Mouse (Mus musculus) gastrocnemius, postnatal 36 days (tissue): Measurements from ENCODE around the gene Tlr9. TPM values are rescaled to one million over a fixed set of nuclear protein-coding genes. Genes with fewer than 3 reads are reported as not detected.

Experiments
- DNase-seq, 2 experiments: peaks; one replicate each; pipeline ENCODE4 v3.0.0; 2022
- intact Hi-C: fragments of 180-260 bp; cut with DNase I; formaldehyde crosslinking; loops from one replicate; pipeline ENCODE4 v1.15.1; 2025
- long read RNA-seq, 2 experiments: library from polyadenylated mRNA; stranded (forward); transcript quantifications; one replicate each; pipeline ENCODE4 v2.0.0; 2021
- total RNA-seq, 2 experiments: library from RNA; stranded (reverse); gene quantifications; 2 replicates each; pipeline ENCODE4 v1.2.3; 2021

Gene Tlr9
- under 1 TPM; 0.25 to 0.31 TPM for total RNA-seq
- long read RNA-seq, experiment 1, result 0 reads
- long read RNA-seq, experiment 2, result 0 reads

- intact Hi-C loops, result no loop called here
- DNase-seq, result no peak
These were observed at the start of gene Tlr9 for GRCm38 (mm10) chr9:106222261-106222851. Gene Tlr9 (plus strand): TSS chr9:106222598.

GRCm38 (mm10) chr9:106173363-106173762, 49.0 kb upstream of the Tlr9 start:
- intact Hi-C loops, result loop anchor here (5.0 to 10.0 kb wide), 2 partner anchors 34 to 261 kb away; partner anchors contain the start of gene Acy1

DNA sequence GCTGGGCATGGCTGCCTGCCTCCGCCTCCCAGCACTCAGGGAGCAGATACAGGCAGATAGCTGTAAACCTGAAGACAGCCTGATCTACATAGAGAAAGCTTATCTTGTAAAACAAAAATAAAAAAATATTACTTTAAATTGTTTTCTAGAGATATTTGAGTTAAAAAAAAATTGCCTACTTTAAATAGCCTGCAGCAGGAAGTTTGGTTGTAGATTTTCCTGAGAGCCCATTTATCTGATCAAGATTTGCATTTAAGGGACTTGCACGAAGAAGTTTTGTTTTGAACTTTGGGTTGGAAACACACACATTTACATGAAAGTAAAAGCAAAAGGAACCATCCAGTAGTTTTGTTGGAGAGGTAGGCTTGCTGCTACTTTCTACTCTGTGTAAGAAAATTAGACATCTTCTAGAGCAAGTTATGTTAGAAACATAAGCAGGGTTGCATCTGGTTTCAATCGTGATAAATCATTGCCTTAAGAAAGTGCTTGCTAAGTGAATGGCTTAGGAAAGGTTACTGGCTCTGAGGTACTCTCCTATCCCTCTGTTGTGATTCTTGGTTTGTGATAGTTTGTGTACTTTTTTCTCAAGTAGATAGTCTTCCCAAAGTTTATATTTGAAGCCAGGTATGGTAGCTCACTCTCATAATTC, 46.7 kb upstream of the Tlr9 start:
- intact Hi-C loops, result loop anchor here (10.0 kb wide), 1 partner anchor 259 kb away; the partner anchor contains the start of gene Acy1

More at GRCm38 (mm10) chr9:106173363-106173762, 49.0 kb upstream of the Tlr9 start:
- no peak for DNase-seq

GRCm38 (mm10) chr9:106176769-106177168, 45.6 kb upstream of the Tlr9 start:
- intact Hi-C loops, result loop anchor here (10.0 kb wide), 1 partner anchor 258 kb away; the partner anchor contains the start of gene Acy1
- DNase-seq, result no peak

More for the DNA sequence above, 46.7 kb upstream of the Tlr9 start:
- no peak for DNase-seq

DNA sequence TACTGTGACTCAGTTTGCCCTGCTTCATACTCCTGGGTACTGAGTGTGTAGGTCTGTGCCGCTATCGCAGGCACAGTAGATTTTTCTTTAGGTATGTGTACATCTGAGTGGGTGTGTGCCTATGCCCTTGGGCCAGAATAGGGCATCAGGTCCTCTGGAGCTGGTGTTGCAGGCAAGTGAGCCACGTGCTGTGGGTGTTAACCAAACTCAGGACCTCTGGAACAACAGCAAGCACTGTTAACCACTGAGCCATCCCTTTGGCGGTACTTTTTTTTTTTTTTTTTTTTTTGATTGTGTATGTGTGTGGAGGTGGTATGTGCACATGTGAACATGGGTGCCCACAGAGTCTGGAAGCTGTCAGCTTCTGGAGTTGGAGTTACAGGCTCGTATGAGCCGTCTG, 44.6 kb upstream of the Tlr9 start:
- no peak for DNase-seq
- intact Hi-C loops, result loop anchor here (10.0 kb wide), 1 partner anchor 257 kb away; the partner anchor contains the start of gene Acy1

DNA sequence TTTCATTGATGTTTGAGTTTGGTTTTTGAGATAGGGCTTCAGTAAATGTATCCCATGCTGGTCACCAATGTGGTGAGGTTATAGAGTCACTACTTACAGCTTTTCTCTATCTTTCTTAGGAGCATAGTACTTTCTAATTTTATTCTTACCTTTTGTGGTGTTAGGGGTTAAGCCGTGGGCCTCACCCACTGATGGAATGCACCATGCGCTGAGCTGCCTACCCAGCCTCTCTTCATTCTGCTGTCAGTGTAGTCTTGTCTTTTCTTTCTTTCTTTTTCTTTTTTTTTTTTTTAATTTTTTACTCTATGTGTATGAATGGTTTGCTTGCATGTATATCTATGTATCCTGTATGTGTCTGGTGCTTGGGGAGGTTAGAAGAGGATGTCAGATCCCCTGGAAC, 42.9 kb upstream of the Tlr9 start:
- intact Hi-C loops, result loop anchor here (10.0 kb wide), 1 partner anchor 255 kb away; the partner anchor contains the start of gene Acy1

GRCm38 (mm10) chr9:106179964-106180363, 42.4 kb upstream of the Tlr9 start:
- no peak for DNase-seq
- intact Hi-C loops, result loop anchor here (10.0 kb wide), 1 partner anchor 255 kb away; the partner anchor contains the start of gene Acy1

More for the DNA sequence above, 42.9 kb upstream of the Tlr9 start:
- DNase-seq, result no peak

GRCm38 (mm10) chr9:106182146-106182545, 40.3 kb upstream of the Tlr9 start:
- DNase-seq, result no peak
- intact Hi-C loops, result no loop called here

DNA sequence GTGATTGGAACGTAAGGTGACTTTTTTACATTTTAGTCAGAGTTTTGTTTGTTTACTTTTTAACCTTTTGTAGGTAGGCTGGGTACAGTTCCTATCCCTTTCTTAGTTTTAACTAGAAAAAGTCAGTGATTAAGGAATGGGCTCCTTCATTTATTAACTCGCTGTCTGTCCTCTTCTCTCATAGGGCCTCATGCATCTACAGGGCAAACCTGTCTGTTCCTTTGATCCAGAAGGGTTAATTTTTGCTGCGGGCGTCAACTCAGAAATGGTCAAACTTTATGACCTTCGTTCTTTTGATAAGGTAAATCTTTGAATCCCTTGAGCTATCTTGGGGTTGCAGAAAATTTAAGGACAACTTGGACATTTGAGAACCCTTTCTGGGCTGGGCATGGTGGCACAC, 38.4 kb upstream of the Tlr9 start:
- intact Hi-C loops, result no loop called here
- no peak for DNase-seq

DNA sequence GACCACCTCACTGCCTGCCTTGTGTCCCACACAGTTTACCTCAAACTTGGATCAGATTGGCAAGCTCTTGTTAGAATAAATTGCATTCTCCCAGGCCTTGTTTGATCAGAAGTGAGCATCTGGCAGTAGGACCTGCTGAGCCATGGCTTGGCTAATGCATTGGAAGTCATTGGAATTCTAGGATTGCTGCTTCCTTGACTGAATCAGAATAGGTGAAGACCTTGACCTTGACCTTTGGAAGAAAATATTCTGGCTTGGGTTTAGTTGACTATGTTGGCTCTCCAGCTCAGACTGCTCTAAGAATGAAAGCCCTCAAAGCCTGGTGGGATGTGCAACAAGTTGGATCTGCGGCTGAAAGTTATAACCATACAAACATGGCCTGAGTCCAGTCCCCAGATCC, 31.0 kb upstream of the Tlr9 start:
- no peak for DNase-seq
- intact Hi-C loops, result no loop called here

DNA sequence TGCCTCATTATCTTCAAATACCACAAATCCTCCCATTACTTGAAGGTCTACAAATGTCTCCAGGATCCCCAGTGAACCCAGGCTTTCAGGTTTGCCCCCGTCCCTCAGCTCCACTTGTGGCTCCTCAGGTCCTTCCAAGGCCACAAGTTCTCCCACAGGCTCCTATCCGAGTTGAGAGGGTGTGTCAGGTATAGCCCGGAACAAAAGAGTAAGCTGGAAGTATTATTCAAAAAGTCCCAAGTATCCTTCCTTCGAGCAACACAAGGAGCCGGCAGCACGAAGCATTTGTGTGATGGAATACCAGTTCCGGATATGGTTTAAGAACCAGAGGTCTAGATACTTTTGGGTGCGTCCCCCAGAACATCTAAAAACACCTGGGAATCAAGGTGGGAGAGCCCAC, 30.4 kb upstream of the Tlr9 start:
- no peak for DNase-seq
- intact Hi-C loops, result no loop called here

DNA sequence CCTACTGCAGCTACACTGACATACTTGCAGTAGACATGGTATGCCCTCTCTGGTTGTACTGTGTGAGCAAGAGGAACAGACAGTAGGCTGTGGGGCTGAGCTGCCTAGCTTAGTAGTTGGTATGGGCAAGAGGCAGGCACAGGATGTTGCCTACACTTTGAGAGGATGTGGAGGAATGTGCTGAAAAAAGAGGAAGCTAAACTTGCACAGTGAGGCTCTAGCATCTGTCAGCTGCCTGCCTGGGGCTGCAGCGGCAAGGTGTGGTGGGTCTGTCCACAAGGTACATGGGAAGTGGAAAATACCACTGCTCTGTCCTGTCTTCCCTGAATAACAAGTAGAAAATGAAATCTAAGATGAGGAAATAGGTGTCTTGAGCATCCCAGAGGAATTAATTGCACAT, 29.4 kb upstream of the Tlr9 start:
- no peak for DNase-seq
- intact Hi-C loops, result no loop called here

- no peak for DNase-seq
- intact Hi-C loops, result no loop called here
These were observed 28.2 kb upstream of the Tlr9 start for GRCm38 (mm10) chr9:106193930-106194807.

DNA sequence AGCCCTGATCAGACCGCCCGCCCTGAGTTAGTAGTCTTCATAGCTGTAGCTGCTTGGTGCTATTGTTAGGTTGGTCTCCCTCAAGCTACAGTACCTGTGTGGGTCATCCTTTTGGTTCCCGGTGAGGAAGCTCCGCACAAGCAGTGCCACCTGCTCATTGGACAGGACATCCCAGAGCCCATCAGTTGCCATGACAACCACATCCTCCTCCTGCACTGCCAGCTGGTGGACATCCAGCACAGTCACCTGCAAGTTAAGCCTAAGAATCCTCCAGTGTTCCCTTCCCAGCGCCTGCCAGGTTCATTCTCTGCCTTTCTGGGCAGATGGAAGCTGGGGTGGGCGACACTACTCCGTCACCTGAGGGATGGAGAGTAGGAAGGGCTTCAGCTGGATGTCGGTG, 26.7 kb upstream of the Tlr9 start:
- intact Hi-C loops, result no loop called here
- DNase-seq, result no peak

DNA sequence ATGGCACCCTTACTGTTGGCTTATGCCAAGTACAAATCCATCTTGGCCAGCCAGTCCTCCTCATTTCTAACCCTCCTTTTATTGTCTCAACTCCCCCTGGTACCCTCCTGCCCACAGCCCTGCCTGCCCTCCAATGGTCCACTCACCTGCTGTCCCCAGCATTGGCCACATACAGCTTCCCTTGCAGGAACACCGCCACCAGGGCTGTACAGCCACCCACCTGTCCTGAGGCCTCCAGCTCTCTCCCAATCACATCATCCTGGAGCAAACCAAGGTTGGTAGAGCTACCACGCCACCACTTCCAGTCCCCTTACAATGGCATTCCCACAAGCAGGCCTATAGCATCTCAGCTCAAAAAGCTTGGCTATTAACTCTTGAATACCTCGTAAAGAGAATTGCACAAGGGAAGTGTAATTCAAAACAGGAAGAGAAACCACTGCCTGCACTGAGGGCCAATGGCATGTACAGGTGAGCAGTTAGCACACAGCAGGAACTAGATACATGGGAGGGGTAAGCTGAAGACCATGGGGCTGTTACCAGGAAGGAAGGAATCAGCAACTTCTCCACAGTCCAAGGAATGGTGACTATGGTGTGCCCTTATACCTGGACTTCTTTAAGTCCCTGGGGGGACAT, 25.2 kb upstream of the Tlr9 start:
- intact Hi-C loops, result no loop called here
- DNase-seq, result no peak

DNA sequence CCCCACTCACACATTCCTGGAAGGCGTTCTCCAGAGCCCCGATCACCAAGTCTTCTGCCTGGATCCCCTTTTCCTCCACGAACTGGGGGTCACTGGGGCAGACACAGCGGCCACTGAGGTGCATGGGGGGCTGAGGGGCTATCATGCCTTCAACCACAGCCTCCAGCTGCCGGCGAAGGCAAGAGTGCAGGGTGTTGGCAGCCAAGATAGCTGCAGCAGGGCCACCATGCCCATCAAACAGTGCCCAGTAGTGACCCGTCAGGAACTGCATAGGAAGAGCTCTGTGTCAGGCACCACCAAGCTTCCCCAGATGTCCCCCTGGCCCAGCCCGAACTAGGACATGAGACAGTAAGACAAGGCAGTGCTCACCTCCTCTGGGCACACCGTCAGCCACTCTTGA, 24.7 kb upstream of the Tlr9 start:
- no peak for DNase-seq
- intact Hi-C loops, result no loop called here

GRCm38 (mm10) chr9:106198962-106199458, 23.4 kb upstream of the Tlr9 start:
- DNase-seq, result peak; percentile 75 to 78
- intact Hi-C loops, result no loop called here

DNA sequence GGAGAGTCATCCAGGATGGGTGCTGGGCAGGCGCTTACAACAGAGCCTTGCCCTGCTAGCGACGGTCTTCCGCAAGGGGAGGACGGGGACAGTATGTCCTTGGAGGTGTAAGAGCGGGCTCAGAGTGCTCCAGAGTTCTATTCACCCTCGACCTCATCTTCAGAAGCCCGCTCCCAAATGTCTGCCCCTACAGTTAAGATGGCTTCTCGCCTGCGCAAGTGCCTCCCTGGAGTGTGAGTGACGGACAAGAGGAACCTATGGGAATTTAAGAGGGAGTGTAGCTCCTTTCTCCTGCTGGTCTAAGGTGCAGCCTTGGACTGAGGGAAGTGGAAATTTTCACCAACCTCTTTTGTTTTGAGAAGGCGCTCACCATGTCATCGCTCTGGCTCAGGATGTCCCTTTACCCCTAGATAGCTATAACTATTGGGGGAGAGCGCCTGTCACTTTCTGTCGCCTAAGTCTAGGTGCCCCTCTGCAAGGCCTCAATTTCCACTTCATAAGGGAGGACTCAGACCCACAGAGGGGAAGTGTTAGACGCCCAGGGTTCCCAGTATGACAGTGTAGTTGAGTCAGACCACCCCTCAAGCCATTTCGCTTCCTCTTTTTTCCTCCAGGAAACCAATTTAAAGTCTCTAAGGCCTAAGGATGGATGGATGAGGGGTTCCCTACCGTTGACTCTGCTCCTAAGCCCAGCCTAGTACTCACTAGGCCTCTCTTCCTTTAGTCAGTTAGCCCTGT, 22.7 kb upstream of the Tlr9 start, which contains the start of gene Ppm1m:
TSS of gene Ppm1m (minus strand) at position 212 of the 738 bp plus-strand sequence.
- intact Hi-C loops, result no loop called here
- no peak for DNase-seq

- intact Hi-C loops, result no loop called here
- DNase-seq, result no peak
These were observed 20.5 kb upstream of the Tlr9 start for GRCm38 (mm10) chr9:106201895-106202294.
